Comparison of ENCODE assay signal across 8 mouse cellular contexts in the genomic region with DNA sequence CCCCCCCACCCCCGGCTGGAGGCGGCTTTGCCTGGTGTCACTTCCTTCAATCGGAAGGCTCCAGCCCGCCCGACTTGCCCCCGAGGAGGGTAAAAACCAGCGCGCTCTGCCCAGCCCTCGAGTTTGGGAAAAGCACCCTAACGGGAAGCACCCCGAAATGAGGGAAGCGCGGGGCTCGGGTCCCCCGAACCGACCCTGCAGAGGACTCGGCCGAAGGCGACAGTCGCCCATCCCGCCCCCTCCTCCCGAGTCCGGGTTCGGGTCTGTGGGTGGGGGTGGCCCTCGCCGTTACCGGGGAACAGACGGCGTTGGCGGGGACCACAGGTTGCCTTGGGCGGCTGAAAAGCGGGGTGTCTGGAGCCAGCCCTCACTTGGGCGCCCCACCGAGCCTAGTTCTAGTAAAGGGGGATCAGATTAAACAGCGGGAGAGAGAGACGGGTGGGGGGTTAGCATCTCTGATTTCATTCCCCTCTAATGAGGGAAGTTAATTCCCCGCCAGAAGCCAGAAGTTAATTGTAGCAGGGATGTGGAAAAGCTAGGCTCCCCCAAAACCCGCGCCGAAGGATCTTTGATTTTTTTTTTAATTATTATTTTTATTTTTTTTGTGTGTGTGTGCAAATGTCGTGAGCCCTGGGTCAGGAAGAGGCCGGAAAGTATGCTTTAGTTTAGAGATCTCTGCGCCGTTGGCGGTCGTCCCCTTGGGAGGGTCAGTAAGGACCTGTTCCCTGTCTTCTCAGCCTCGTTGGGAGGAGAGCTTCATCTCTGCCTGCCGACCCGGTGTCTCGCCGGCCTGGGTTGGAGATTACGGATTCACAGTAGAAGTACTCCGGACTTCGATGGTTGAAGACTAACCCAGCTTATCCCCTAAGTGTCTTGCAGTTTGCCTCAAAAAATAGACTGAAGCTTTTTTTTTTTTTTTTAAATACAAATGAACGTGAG. TPM values are rescaled to one million over a fixed set of nuclear protein-coding genes. Genes with fewer than 3 reads are reported as not detected.
DNase-seq lines count a peak whose midpoint lies in the region; ATAC-seq lines count a peak whose summit lies in the region.

No protein-coding gene starts in this region.

- H3K36me3 ChIP-seq in embryonic facial prominence, embryonic 11.5 days (replicated peaks; ENCODE audit: control insufficient read depth, insufficient read depth, low read depth, low read length) = peaks cover 8% of the 10 kb centered on the region
- H3K36me3 ChIP-seq in heart, embryonic 16.5 days (ENCODE audit: control insufficient read depth, insufficient read depth) = peaks cover 17% of the 10 kb centered on the region
- H3K36me3 ChIP-seq in limb, embryonic 12.5 days = peaks cover 35% of the 10 kb centered on the region
- peaks cover 29% of the 10 kb centered on the region for H3K36me3 ChIP-seq in midbrain, embryonic 15.5 days (replicated peaks)

- intact Hi-C loops in gastrocnemius, postnatal 36 days (cut with DNase I) = loop anchor here (1.0 kb wide), 1 partner anchor 28 kb away; a partner anchor contains a TSS

- ATAC-seq in embryonic facial prominence, embryonic 11.5 days (replicated peaks; ENCODE audit: insufficient number of reproducible peaks, low FRiP score, low TSS enrichment, low read depth) = no peak
- no peak; the same call in 1 of the 2 replicates for ATAC-seq in heart, embryonic 16.5 days (replicated peaks; ENCODE audit: extremely low read depth, insufficient read depth, low FRiP score)
- ATAC-seq in limb, embryonic 12.5 days (ENCODE audit: insufficient number of reproducible peaks, insufficient read depth, low FRiP score, low TSS enrichment, low read depth) = peak; percentile 34; the same call in 1 of the 2 replicates
- ATAC-seq in midbrain, embryonic 15.5 days (replicated peaks) = peak; percentile 32; the same call in 1 of the 2 replicates

- peak overlapping the region; percentile 72 for H3K4me2 ChIP-seq in embryonic facial prominence, embryonic 11.5 days (ENCODE audit: low read depth, low read length)
- peak overlapping the region; percentile 83 for H3K4me2 ChIP-seq in heart, embryonic 16.5 days (ENCODE audit: low read depth, low read length)
- peak overlapping the region; percentile 83 for H3K4me2 ChIP-seq in limb, embryonic 12.5 days
- H3K4me2 ChIP-seq in midbrain, embryonic 15.5 days = peak overlapping the region; percentile 88

- peak; percentile 22 for DNase-seq in gastrocnemius, adult 18-20 months (ENCODE audit: low spot score)
- DNase-seq in gastrocnemius, postnatal 36 days = no peak
- peak; percentile 21 for DNase-seq in R1 (ENCODE audit: low read depth, low spot score)
- DNase-seq in embryonic facial prominence, embryonic 11.5 days (ENCODE audit: low spot score) = peak; percentile 24
- DNase-seq in testis, postnatal 14 days (ENCODE audit: low spot score) = peak; percentile 48

- peak overlapping the region; percentile 92 for H3K9ac ChIP-seq in embryonic facial prominence, embryonic 11.5 days (replicated peaks; ENCODE audit: low read length)
- H3K9ac ChIP-seq in heart, embryonic 16.5 days (ENCODE audit: low read length) = peak overlapping the region; percentile 97
- H3K9ac ChIP-seq in limb, embryonic 12.5 days (replicated peaks) = peak overlapping the region; percentile 93
- H3K9ac ChIP-seq in midbrain, embryonic 15.5 days = peak overlapping the region; percentile 94

- H3K27me3 ChIP-seq in embryonic facial prominence, embryonic 11.5 days (ENCODE audit: control insufficient read depth, insufficient read depth, low read length) = no peaks in the 10 kb centered on the region
- H3K27me3 ChIP-seq in heart, embryonic 16.5 days (ENCODE audit: control insufficient read depth, insufficient read depth, low read length) = no peaks in the 10 kb centered on the region
- H3K27me3 ChIP-seq in limb, embryonic 12.5 days = no peaks in the 10 kb centered on the region
- no peaks in the 10 kb centered on the region for H3K27me3 ChIP-seq in midbrain, embryonic 15.5 days (replicated peaks)

- peak overlapping the region; percentile 91 for H3K4me3 ChIP-seq in embryonic facial prominence, embryonic 11.5 days (ENCODE audit: low read depth, low read length)
- H3K4me3 ChIP-seq in heart, embryonic 16.5 days (ENCODE audit: low read length) = peak overlapping the region; percentile 96
- peak overlapping the region; percentile 79 for H3K4me3 ChIP-seq in limb, embryonic 12.5 days (replicated peaks)
- peak overlapping the region; percentile 96 for H3K4me3 ChIP-seq in midbrain, embryonic 15.5 days

- peak overlapping the region; percentile 91 for H3K27ac ChIP-seq in embryonic facial prominence, embryonic 11.5 days (replicated peaks; ENCODE audit: low read depth, low read length)
- H3K27ac ChIP-seq in heart, embryonic 16.5 days (ENCODE audit: low read length) = peak overlapping the region; percentile 65
- peak overlapping the region; percentile 93 for H3K27ac ChIP-seq in limb, embryonic 12.5 days
- H3K27ac ChIP-seq in midbrain, embryonic 15.5 days = peak overlapping the region; percentile 91

- 1% methylated on average over 52 of the region's 55 CpGs for WGBS in embryonic facial prominence, embryonic 11.5 days
- WGBS in heart, embryonic 16.5 days = under 1% methylated on average over 52 of the region's 55 CpGs
- under 1% methylated on average over 53 of the region's 55 CpGs for WGBS in limb, embryonic 12.5 days
- WGBS in midbrain, embryonic 15.5 days = under 1% methylated on average over 55 of the region's 55 CpGs

- H3K4me1 ChIP-seq in embryonic facial prominence, embryonic 11.5 days (ENCODE audit: control insufficient read depth, insufficient read depth, low read length) = peaks cover 5% of the 10 kb centered on the region; the same call in 1 of the 2 replicates
- H3K4me1 ChIP-seq in heart, embryonic 16.5 days (ENCODE audit: control insufficient read depth, insufficient read depth, low read length) = peaks cover 36% of the 10 kb centered on the region
- peaks cover 27% of the 10 kb centered on the region for H3K4me1 ChIP-seq in limb, embryonic 12.5 days (replicated peaks)
- H3K4me1 ChIP-seq in midbrain, embryonic 15.5 days = peaks cover 33% of the 10 kb centered on the region

- no peaks in the 10 kb centered on the region for H3K9me3 ChIP-seq in embryonic facial prominence, embryonic 11.5 days (replicated peaks; ENCODE audit: control insufficient read depth, low read length)
- H3K9me3 ChIP-seq in heart, embryonic 16.5 days (replicated peaks; ENCODE audit: control insufficient read depth, low read length) = no peaks in the 10 kb centered on the region
- H3K9me3 ChIP-seq in limb, embryonic 12.5 days = no peaks in the 10 kb centered on the region
- no peaks in the 10 kb centered on the region for H3K9me3 ChIP-seq in midbrain, embryonic 15.5 days

RNA-seq across cellular contexts. Expression of a gene that starts 0.9 kb away (rescaled TPM):
- 10 to 100 TPM in 1 of 2 experiments, 1 to 10 TPM in 1; 9.6 to 13.2 TPM for total RNA-seq in gastrocnemius, adult 18-20 months (2021)
- 10 to 100 TPM; 10.7 to 11.0 TPM for total RNA-seq in gastrocnemius, postnatal 36 days (2021)
- 376 and 390 TPM in 2 replicates for polyA plus RNA-seq in embryonic facial prominence, embryonic 11.5 days (2014; fragmentation: Nextera tagmentation; extraction: Ambion mirVana)
- polyA plus RNA-seq in heart, embryonic 16.5 days (2015; fragmentation: Nextera tagmentation; extraction: Ambion mirVana) = 94.3 and 131 TPM in 2 replicates
- 444 and 480 TPM in 2 replicates for polyA plus RNA-seq in limb, embryonic 12.5 days (2016; fragmentation: Nextera tagmentation; extraction: Ambion mirVana)
- 142 and 146 TPM in 2 replicates for polyA plus RNA-seq in midbrain, embryonic 15.5 days (2015; fragmentation: Nextera tagmentation; extraction: Ambion mirVana)

RNA-seq across cellular contexts. Expression of a gene that starts 13.1 kb away (rescaled TPM):
- total RNA-seq in gastrocnemius, adult 18-20 months (2021) = 10 to 100 TPM; 23.6 to 24.7 TPM
- total RNA-seq in gastrocnemius, postnatal 36 days (2021) = 10 to 100 TPM; 22.0 to 22.2 TPM
- polyA plus RNA-seq in embryonic facial prominence, embryonic 11.5 days (2014; fragmentation: Nextera tagmentation; extraction: Ambion mirVana) = 37.0 and 38.8 TPM in 2 replicates
- polyA plus RNA-seq in heart, embryonic 16.5 days (2015; fragmentation: Nextera tagmentation; extraction: Ambion mirVana) = 22.4 and 24.6 TPM in 2 replicates
- 27.3 and 30.6 TPM in 2 replicates for polyA plus RNA-seq in limb, embryonic 12.5 days (2016; fragmentation: Nextera tagmentation; extraction: Ambion mirVana)
- 35.6 and 39.4 TPM in 2 replicates for polyA plus RNA-seq in midbrain, embryonic 15.5 days (2015; fragmentation: Nextera tagmentation; extraction: Ambion mirVana)

RNA-seq across cellular contexts. Expression of a gene that starts 13.1 kb away (rescaled TPM):
- 10 to 100 TPM; 18.2 to 18.3 TPM for total RNA-seq in gastrocnemius, adult 18-20 months (2021)
- 10 to 100 TPM; 16.5 to 19.4 TPM for total RNA-seq in gastrocnemius, postnatal 36 days (2021)
- 66.7 and 68.9 TPM in 2 replicates for polyA plus RNA-seq in embryonic facial prominence, embryonic 11.5 days (2014; fragmentation: Nextera tagmentation; extraction: Ambion mirVana)
- polyA plus RNA-seq in heart, embryonic 16.5 days (2015; fragmentation: Nextera tagmentation; extraction: Ambion mirVana) = 39.2 and 40.2 TPM in 2 replicates
- 65.4 and 67.0 TPM in 2 replicates for polyA plus RNA-seq in limb, embryonic 12.5 days (2016; fragmentation: Nextera tagmentation; extraction: Ambion mirVana)
- polyA plus RNA-seq in midbrain, embryonic 15.5 days (2015; fragmentation: Nextera tagmentation; extraction: Ambion mirVana) = 49.3 and 49.6 TPM in 2 replicates

RNA-seq across cellular contexts. Expression of a gene that starts 20.9 kb away (rescaled TPM):
- 10 to 100 TPM; 42.5 to 67.7 TPM for total RNA-seq in gastrocnemius, adult 18-20 months (2021)
- total RNA-seq in gastrocnemius, postnatal 36 days (2021) = 10 to 100 TPM; 49.7 to 56.1 TPM
- polyA plus RNA-seq in embryonic facial prominence, embryonic 11.5 days (2014; fragmentation: Nextera tagmentation; extraction: Ambion mirVana) = 569 and 629 TPM in 2 replicates
- polyA plus RNA-seq in heart, embryonic 16.5 days (2015; fragmentation: Nextera tagmentation; extraction: Ambion mirVana) = 1,358 and 1,596 TPM in 2 replicates
- polyA plus RNA-seq in limb, embryonic 12.5 days (2016; fragmentation: Nextera tagmentation; extraction: Ambion mirVana) = 668 and 680 TPM in 2 replicates
- 1,062 and 1,092 TPM in 2 replicates for polyA plus RNA-seq in midbrain, embryonic 15.5 days (2015; fragmentation: Nextera tagmentation; extraction: Ambion mirVana)

RNA-seq across cellular contexts. Expression of a gene that starts 27.1 kb away (rescaled TPM):
- total RNA-seq in gastrocnemius, adult 18-20 months (2021) = 10 to 100 TPM; 44.1 to 75.5 TPM
- total RNA-seq in gastrocnemius, postnatal 36 days (2021) = 10 to 100 TPM; 51.5 to 76.5 TPM
- 1,836 and 1,851 TPM in 2 replicates for polyA plus RNA-seq in embryonic facial prominence, embryonic 11.5 days (2014; fragmentation: Nextera tagmentation; extraction: Ambion mirVana)
- 1,055 and 1,099 TPM in 2 replicates for polyA plus RNA-seq in heart, embryonic 16.5 days (2015; fragmentation: Nextera tagmentation; extraction: Ambion mirVana)
- polyA plus RNA-seq in limb, embryonic 12.5 days (2016; fragmentation: Nextera tagmentation; extraction: Ambion mirVana) = 1,818 and 1,898 TPM in 2 replicates
- polyA plus RNA-seq in midbrain, embryonic 15.5 days (2015; fragmentation: Nextera tagmentation; extraction: Ambion mirVana) = 1,095 and 1,182 TPM in 2 replicates

Comparison
In these comparisons a context has a peak if more than half of its experiments do, and no peak if none do; other contexts are left out.
1. DNase-seq: peak in gastrocnemius, adult 18-20 months (single experiment), R1 (single experiment), embryonic facial prominence, embryonic 11.5 days (single experiment) and testis, postnatal 14 days (single experiment); none in gastrocnemius, postnatal 36 days (0 of 2).
2. ATAC-seq: peak in limb, embryonic 12.5 days (single experiment) and midbrain, embryonic 15.5 days (single experiment); none in embryonic facial prominence, embryonic 11.5 days (single experiment) and heart, embryonic 16.5 days (single experiment).
3. Peak in every context shown above with its lines, with median percentiles within 50 percentile points of each other: H3K27ac ChIP-seq, H3K4me2 ChIP-seq, H3K4me3 ChIP-seq and H3K9ac ChIP-seq.